Mouse (Mus musculus) T-cell, adult 2 months (primary cell): ENCODE results near the gene Arfgef2.

Source experiments
- DNase-seq: peaks from one replicate; pipeline ENCODE4 v3.0.0; 2022; ENCODE audit warnings: low spot score

Arfgef2 gene

DNA sequence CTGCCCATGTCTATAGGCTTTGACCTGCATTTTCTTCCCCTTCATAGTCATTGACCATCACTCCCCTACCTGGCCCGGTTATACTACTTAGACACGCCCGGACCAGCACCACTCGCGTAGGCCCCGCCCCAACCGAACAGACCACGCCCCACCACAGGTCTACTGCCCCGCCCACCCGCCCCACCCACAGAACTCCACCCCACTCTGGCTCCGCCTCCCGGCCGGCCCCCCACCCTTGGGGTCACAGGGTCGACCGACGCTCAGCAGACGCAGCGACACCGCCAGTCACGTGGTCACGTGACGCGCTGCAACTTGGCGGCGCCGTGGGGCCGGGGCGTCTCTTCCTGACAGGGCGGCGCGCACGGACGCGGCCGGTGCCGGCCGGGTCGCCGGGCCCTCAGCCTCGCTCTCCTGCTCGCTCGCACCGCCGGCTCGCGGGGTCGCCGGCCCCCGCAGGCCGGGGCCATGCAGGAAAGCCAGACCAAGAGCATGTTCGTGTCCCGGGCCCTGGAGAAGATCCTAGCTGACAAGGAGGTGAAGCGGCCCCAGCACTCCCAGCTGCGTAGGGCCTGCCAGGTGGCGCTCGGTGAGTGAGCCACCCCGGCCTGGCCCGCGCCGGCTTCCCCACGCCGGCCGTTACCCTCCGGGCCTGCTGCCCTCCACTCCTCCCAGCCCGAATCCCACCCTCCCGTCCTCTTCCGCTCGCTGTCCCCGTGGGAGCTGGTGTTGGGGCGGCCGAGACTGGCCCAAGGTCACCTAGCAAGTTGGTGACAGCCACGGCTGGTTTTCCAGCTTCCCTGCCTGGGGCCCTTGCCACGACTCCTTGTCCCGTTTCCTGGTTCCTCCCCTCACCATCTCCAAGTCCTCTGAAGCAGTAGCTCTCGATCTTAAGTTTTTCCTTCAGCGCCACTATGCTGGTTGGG, at the start of gene Arfgef2:
Arfgef2 (plus strand) TSS at position 339 of the 923 bp plus-strand sequence.
- peak; percentile 91 for DNase-seq

DNA sequence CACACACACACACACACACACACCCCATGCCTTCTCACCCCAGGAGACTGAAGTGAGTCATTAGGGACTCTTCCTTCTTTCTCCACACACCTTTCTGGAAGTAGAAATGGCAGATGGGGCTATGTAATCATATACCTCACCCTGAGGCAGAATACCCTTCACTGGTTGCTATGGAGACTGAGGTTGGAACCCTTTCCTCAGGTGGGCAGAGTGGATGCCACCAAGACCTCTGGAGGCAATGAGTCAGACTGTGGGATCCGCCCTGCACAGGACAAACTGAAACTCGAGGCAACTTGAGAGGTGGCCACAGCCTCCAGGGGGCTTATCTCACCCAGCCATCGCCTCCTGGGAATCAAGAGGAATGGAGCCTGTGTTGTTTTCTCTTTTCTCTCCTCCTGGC, 47.4 kb upstream of the Arfgef2 start:
- DNase-seq, result no peak

DNA sequence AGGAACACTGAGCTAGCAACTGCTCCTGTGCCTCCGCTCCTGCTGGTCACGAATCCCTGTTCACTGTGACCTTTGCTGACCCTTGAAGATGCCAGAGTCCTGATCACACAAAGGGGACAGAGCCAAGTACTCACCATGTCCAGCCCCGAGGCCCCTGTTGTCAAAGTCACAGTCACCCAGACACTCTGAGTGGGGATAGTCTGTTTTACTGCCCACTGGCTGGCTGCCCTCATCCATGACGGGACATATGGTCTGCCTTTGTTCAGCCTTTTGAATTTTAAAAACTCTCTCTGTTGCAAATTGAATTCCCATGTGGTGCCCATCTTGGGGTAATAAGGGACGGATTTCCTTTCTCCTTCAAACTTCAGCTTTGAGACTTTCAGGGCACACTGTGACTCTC, 41.3 kb upstream of the Arfgef2 start:
- no peak for DNase-seq

DNA sequence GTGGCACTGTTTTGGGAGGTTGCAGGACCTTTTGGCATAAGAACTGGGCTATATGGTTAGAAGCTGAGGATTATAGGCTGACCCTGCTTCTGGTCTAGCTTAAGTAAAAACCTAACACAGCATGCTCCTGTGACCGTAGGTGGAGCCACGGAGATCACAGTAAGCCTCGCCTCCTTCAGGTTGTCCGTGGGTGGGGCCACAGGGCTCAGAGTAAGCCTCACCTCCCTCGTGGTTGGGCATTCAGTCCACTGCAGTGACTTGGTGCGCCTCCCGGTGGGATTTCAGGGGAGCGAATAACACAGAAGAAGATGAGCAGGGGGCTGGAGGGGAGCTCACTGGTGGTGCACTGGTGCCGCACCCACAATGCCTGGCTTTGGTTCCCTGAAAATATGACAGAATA, 37.8 kb upstream of the Arfgef2 start:
- no peak for DNase-seq

DNA sequence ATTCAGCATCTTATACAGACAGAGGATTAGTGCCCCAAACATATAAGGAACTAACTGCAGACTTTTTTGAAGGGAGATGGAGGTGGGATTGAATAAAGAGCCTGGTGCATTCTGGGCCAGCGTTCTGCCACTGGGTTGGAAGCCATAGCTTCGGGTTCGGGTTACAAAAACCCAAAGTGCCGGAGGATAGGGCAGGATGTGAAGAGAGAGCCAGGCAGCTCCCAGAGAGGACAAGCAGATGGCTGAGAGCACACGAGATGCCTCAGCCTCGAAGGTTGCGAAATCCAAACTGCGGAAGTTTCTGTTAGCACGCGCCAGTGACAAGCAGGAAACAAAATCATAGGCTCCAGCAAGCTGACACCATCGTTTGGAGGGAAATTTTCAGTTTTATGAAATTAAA, 34.0 kb upstream of the Arfgef2 start:
- DNase-seq, result no peak

DNA sequence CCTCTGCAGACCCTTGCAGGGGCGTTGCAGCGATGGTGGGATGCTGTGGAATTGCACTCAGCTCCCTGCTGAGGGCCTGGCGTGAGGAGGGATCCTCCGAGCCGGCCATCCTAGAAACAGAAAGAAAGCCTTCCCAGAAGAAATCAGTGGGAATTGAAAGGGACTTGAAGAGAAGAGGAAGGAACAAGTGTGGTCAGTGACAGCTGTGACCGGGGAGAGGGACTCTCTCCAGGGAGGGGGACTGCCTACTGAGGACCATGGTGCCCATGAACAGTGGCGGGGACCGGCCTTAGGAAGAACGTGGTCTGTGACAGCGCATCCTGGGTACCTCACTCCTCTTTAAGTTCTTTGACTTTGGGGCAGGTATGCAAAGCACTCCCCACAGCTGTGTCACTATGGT, 31.8 kb upstream of the Arfgef2 start:
- DNase-seq, result no peak

DNA sequence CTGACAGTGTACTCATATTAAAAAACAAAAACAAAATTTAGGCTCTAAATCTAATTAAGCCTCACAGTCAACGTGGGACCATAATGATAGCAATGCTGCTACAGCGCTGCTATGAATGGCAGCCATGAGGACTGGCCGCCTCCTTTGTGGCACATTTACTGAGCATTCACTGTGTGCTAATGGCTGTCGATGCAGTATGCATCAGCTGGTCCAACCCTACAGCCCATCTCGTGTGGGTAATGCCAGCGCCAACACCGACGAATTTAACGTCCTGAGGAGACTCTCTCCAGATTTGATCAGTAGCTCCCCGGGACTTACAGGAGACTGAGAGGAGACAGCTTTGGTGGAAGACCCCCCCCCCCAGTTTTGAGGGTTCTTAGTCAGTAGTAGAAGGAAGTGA, 31.1 kb upstream of the Arfgef2 start:
- DNase-seq, result no peak

DNA sequence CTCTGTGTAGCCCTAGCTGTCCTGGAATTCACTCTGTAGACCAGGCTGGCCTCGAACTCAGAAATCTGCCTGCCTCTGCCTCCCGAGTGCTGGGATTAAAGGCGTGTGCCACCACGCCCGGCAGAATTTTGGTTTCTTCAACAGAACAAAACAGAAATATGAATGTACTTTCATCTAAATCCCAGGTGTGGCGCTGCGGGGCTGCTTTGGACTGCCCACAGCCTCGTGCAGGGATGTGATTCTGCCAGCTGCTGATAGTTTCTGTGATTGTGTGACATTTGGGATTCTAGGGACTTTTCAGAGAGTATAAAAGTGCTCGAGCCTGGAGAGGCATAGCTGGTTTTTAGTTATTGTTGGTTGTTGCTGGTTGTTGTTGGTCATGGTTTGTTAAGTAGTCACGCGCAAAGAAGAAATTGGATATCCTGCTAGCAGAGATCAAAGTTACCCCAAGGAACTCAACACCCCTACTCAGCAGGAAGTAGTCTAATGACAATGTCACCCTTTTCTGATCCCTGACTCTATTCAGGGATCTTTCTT, 30.0 kb upstream of the Arfgef2 start:
- DNase-seq, result peak; percentile 39

DNA sequence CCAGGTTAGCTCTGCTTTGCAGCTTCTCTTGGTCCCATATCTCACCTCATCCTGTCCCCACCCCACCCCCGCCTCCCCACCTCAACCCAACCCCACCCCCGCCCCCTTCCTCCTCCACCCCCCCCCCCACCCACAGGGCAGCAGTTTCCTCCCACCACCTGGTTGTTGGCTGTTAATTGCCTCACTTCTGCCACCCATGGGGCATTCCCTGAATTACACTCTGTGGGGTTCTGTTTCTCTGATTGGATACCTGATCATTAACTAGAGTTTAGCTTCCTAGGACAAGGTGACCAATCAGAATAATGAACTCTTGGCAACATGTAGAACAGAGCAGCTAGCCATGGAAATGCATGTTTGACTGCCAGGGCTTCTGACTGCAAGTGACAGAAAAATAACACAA, 29.1 kb upstream of the Arfgef2 start:
- peak; percentile 68 for DNase-seq

DNA sequence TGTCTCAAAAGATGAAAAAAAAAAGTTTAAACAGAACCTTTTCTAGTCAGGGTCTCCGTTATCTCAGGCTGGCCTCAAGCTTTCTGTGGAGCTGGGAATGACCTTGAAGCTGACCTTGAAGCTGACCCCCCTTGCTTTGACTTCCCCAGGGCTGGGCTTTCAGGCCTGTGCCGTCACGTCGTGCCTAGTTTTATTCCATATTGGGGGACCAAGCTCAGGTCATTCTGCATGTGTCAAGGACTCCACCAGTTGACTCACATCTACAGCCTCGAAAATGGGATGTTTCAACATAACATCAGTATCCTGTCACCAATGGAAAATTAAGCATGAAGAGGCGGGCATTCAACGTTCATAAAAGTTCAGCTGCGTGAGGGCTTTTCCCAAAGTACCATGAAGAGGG, 25.4 kb upstream of the Arfgef2 start:
- DNase-seq, result no peak

DNA sequence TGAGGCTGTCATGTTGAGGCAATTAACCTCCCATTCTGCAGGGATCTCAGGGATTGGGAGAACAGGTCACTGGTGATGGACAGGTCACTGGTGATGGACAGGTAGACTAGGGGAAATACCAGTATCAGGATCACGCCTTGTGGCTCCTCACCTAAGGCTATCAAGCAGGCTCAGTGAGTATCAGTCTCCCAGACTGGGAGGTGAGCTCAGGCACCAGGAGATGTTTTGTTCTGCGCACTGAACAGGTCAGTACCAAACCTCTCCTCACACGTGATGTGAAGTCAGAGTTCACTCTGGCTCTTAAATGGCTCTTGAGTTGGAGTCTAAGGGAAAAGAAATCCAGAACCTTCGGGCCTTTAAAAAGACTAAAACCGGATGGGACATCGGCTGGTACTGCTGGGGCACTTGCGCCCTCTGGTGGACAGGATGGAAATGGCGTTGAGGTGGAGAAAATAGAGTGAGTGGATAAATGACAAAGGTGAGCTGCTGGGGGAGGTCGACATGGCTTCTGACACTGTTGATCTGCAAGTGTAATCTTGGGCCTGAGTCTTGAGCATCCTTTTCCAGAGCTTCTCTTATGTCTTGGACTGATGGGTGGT, 24.3 kb upstream of the Arfgef2 start:
- peak; percentile 76 for DNase-seq

DNA sequence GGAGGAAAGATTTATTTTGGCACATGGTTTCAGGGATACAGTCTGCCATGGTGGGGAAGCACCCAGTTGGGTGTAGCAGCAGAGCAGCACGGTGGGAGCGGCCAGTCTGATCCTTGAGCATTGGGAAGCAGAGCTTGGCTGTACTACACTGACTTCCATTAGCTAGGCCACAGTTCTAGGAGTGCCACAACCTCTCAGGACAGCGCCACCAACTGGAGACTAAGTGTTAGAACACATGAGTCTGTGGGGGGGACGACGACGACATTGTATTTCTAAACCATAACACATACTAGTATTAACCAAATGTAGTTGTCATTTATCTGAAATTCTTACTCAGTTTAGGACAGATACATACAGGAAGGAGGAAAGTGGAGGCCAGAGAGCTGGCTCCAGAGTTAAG, 21.0 kb upstream of the Arfgef2 start:
- DNase-seq, result no peak

DNA sequence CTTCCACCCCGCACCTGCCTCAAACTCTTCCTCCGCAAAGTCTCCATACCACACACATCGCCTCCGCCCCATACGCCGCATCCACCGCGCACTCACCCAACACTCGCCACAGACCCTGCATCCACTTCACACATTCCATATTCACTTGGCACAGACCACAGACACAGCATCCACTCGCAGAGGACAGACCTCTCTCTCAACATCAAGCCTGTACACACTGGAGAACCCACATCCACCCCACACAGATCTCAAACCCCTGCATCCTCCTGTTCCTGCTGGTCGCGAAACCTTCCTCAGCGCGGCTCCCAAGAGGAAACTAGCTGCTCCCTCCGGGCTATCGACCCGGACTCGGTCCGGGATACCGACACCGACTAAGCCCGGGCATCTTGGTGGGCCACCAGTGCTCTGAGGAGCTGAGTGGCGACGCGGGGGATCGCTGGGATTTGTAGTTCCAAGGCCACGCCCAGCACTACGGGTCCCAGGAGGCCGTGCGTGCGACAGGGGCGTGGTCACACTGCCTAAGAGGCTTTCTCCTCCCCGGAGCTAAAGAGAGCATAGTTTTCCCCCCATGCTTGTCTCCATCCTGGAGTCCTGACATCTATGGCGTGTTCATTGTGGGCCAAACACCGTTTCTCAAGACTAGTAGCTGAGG, 18.9 kb upstream of the Arfgef2 start:
- DNase-seq, result peak; percentile 86

DNA sequence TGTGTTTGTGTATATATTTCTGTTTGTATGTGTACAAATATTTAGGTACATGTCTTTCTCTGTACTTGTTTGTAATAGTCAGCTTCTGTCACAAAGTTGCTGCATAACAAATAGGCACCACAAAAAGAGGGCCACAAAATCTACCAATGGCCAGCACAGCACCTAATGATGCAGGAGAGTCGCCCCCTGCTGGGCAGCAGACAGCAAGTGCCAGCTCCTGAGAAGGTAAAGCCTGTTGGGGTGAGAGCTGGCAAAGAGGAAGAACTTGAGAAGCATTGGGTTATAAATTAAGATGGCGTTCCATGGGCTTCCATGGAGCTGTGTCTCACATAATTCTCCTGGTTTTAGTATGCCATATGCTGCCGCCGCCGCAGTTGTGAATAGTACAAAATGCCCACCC, 13.7 kb upstream of the Arfgef2 start:
- peak; percentile 23 for DNase-seq

DNA sequence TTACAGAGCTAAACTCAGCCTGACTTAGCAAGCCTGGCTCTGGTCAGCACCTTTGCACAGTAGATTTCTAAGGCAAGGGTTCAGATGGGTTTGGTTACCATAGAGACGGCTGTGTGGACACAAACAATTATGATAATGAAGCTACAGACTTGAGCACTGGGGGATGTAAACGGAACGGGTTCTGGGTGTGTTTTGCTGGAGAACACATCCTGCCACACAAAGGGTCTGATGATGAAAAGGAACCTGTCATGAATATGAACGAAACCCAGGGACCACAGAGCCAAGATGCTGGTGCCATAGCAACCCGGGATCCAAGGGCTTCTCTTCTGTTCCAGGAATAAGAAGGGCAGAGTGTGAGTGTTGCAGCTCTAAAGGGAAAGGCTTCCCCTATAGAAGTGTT, 13.0 kb upstream of the Arfgef2 start, which contains the start of gene Trp53rkb:
Trp53rkb (plus strand) TSS at position 177 of the 400 bp plus-strand sequence.
- no peak for DNase-seq

DNA sequence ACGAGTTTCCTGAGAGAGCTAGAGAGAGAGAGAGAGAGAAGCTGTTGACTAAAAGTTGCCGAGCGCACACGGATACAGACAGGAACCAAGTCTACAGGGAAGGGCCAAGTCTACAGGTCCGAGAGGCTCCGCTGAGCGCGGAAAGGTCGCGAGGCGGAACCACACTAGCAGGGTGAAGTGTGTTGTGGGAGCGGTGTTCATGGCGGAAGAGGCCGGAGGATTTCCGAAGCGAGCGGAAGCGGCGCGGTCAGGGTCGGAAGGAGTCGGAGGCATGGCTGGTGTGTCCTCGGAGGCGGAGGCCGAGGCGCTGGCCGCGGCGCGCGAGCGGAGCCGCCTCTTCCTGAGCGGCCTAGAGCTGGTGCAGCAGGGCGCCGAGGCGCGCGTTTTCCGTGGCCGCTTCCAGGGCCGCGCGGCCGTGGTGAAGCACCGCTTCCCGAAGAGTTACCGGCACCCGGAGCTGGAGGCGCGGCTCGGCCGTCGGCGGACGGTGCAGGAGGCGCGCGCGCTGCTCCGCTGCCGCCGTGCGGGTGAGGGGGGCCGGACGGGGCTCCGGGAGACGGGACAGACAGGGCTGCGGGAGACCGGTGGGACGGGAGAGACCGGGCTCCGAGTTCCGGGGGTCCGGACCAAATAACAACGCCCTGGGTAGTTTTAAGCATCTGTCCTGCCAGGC, 11.7 kb upstream of the Arfgef2 start:
- peak; percentile 80 for DNase-seq

DNA sequence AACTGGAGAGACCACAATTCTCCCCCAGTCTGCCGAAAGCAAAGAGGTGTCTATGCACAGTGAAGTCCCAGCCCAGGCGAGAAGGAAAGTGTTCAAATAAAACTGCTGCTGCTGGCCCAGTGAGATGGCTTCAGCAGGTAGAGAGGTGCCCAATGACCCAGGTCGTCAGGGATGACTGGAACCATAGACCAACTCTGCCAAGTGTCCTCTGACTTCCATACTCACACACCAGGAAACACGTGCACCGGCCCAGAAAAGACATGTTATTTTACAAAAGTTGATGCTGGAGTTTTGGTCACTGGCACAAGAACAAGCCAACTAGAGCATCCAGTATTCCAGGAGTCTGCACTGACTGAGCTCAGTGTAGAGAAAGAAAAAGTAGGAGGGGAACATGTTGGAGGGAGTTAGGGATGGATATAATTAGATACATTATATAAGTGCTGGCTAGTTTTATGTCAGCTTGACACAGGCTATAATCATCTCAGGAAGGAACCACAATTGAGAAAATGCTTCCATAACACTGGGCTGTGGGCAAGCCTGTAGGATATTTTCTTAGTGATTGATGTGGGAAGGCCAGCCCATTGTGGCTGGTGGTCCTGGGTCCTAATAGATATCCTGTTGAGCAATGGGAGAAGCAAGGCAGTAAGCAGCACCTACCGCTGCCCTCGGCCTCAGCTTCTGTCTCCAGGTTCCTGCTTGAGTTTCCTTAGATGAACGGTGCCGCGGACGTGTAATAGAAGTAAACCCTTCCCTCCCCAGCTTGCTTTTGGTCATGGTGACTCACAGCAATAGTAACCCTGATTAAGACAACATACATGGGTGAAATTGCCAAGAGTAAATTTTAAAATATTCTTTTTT, 5.5 kb upstream of the Arfgef2 start:
- DNase-seq, result no peak

DNA sequence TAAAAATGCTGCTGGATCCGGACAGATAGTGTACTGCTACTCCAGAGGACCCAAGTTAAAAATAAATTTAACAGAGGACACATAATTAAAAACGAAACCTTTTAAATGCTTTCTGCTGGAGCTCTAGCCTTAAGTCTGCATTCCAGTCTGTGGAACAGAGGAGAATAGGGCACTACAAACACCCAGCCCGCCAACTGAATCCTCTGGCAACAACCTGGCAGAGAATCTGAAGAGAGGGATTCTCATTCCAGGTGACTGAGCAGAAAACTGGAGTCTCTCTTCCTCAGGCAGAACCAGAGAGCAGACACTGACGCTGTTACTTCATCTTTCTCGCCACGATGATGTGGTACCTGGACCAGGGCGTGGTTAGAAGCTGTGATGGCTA, 4.9 kb upstream of the Arfgef2 start:
- no peak for DNase-seq

DNA sequence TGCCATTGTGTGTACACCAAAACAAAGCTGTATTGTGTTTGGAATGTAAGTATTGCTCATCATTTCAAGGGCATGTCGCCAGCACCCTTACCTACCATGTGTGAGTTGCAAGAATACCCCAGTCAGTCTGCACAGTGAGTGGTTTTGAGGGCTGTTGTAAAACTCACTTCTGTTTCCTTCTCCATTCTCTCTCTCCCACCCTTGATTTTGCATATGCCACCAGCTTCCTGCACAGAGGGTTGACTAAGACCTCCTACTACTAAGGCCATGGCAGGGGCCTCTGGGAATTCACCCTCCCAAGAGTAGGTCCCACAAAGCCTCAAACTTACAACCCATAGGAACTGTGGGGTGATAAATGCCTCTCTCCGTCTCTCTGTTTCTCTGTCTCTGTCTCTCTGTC, 4.0 kb upstream of the Arfgef2 start:
- no peak for DNase-seq

DNA sequence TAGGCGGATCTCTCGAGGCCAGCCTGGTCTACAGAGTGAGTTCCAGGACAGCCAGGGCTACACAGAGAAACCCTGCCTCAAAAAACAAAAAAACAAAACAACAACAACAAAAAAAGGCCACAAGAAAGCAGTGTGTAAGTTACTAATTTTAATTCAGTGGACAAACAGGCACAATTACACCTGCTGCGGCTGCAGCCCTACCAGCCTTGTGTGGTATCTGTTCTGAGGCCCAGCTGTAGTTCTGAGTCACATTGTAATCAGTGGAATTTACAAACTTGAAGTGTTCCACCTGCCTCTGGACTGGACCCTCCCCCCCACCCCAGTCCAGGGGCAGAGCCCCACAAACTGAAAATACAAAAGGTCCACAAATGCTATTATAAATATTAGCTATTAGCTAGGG, 2.1 kb upstream of the Arfgef2 start:
- no peak for DNase-seq

DNA sequence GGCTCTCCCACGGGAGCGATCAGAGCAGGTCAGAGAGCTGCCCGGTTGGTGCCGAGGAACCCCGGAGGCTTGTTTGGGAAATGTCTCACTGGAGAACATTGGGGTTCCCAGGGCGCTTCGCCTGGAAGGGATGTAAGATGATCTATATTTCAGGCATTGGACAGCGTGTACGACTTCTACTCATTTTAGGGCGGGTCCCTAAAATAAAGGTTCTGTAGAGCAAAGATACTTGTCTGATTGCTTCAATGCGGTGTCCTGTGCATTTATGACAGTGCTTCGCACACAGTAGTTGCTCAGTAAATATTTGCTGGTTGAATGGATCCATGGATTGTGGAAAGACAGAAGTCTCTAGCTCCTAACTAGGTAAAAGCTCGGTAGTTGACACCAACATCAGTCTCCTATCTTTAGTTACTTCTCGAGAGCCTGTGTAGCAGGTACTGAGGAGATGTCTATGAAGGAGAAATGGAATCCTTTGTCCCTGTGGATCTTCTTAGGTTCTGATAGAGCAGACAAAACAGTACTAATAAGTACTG, 851 bp downstream of the Arfgef2 start:
- no peak for DNase-seq
